ENCODE assay signal across 19 mouse cellular contexts in the genomic region with DNA sequence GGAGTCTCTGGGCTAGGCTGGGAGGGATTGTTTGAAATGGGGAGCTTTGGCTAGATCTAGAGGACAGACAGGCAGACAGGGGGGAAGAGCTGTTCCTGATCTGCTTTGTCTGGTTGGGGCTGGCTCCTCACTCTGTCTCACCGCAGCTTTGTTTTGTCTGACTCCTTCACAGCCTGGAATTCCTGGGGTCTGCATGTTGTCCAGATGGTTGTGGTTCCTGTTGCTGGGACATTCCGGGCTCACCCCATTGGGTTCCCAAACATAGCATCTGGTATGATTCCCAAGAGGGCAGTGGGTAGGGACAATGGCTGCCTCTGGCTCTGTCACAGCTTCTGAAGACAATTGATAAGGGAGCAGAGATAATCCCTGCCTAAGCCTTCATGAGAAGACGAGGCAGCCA.
"Had no signal": no experiment of that assay in that cellular context is flagged by ENCODE, and none has a peak within 500 bp of the region (broad histone marks: within the 10 kb centered on the region; RNA-seq: fewer than 3 reads in every experiment).

No protein-coding gene starts in this region.

- H3K27ac ChIP-seq: kidney, embryonic 15.5 days; layer of hippocampus, adult 2 months; left cerebral cortex, adult 2 months; liver, embryonic 13.5 days; midbrain, embryonic 10.5 days; midbrain, embryonic 13.5 days; stomach, postnatal 0 days had no signal

- H3K4me2 ChIP-seq: kidney, embryonic 15.5 days; liver, embryonic 13.5 days; lung, embryonic 14.5 days; midbrain, embryonic 13.5 days had no signal

- H3K4me3 ChIP-seq: kidney, embryonic 15.5 days; layer of hippocampus, adult 2 months; left cerebral cortex, adult 2 months; liver, embryonic 13.5 days; megakaryocyte, embryonic 14.5 days; midbrain, embryonic 10.5 days; midbrain, embryonic 13.5 days had no signal

- ATAC-seq: lung, postnatal 0 days; midbrain, embryonic 13.5 days; midbrain, embryonic 16.5 days had no signal

- H3K9me3 ChIP-seq: kidney, embryonic 15.5 days; liver, embryonic 13.5 days; midbrain, embryonic 10.5 days; midbrain, embryonic 13.5 days had no signal

- H3K36me3 ChIP-seq: liver, embryonic 13.5 days; midbrain, embryonic 10.5 days; midbrain, embryonic 13.5 days had no signal

- H3K27me3 ChIP-seq: kidney, embryonic 15.5 days; liver, embryonic 13.5 days; megakaryocyte, embryonic 14.5 days; midbrain, embryonic 13.5 days had no signal

- H3K9ac ChIP-seq: kidney, embryonic 15.5 days; liver, embryonic 13.5 days; lung, embryonic 14.5 days; midbrain, embryonic 13.5 days had no signal

- DNase-seq: kidney, adult 11 months; kidney, adult 8-10 months; kidney, postnatal 25 days; layer of hippocampus, postnatal 36 days; liver, embryonic 13.5 days; retina, postnatal 1 day; thymus, adult 2 months; thymus, postnatal 14 days; thymus, postnatal 4 days had no signal

- H3K4me1 ChIP-seq: kidney, embryonic 15.5 days; megakaryocyte, embryonic 14.5 days; midbrain, embryonic 13.5 days had no signal
